Mouse (Mus musculus): ENCODE data around the gene Pdgfa.

Pdgfa gene

DNA sequence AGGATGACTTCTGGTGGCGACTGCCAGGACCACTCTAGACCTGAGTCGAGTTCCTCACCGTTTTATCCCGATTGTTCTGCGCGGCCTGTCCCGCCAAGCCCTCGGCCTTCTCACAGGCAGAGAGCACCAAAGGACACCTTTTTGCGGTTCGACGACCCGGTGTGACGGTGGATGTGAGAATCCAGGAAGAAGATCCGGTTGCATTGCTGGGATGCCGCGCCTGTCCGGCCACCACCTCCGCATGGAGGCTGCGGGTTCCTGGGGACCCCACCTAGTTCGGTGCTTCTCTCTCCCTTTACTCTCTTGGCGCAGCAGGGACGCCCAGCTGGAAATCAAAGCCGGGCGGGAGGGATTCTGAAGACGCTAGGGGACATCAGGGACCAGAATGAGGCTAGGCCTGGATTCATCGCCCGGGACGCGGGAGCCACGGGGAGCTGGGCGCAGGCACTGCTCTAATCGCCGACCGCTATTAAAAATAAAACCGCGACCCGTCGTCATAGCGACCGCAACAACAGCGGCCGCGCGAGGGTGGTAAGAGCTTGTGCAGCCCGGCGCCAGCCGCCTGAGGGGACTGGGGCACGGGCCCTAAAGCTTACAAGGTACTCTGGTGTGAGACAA is at the start of gene Pdgfa:
TSS of gene Pdgfa (minus strand) at position 200 of the 618 bp plus-strand sequence.
- no peak for DNase-seq (ENCODE audit: low spot score in 2 of 2)

DNA sequence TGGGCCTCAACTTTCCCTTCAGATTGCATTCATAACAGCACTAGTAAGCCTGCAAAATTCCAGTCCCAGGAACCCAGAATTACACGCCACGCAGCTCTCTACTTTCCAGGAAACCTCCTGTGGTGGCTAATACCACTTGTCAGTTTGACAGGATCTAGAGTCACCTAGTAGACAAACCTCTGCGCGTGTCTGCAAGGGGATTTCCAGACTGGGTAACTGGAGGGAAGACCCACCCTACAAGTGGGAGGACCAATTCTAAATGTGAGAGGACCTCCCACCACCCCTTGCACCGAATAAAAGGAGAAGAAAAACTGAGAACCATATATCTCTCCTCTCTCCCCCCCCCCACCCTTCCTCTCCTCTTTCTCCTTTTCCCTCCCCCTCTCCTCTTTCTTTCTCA is 49.5 kb upstream of the Pdgfa start:
- no peak for DNase-seq (ENCODE audit: low spot score in 2 of 2)

DNA sequence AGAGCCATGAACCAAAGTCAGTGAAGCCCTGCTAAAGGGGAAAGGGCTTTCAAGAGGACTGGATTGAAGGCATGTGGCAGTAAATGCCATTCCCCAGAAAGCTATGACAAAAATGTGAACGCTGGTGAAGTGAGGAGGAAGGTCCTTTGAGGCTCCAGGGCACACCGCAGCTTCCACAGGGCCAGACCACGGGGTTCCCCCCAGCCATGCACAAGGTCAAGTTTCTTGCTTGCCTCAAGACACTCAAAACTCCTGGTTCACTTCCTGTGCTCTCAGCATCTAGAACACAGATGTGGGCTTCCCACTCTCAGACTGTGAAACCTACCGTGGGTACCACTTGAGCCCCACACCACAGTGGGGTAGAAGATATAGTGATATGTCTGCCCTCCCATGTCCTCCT is 46.4 kb upstream of the Pdgfa start:
- DNase-seq (ENCODE audit: low spot score in 2 of 2) = no peak

- no peak for DNase-seq (ENCODE audit: low spot score in 2 of 2)
Measured at GRCm38 (mm10) chr5:139042299-139042698, 45.1 kb upstream of the Pdgfa start.

DNA sequence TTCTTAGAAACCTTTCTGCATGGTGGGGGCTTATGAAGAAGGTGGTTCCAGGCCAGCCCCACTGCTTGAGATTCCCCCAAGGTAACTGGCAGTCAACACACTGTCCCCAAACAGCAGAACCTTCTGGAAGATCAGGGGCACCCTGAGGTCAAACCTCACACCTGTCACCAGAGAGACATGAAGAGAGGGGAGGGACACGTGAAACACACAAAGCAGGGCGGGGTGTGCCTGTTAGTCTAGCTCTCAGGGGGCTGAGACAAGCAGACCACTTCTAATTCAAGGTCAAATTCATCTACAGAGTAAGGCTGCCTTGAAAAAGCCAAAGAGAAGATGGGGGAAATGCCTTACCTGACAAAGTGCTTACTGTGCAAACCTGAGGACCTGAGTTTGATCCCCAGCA is 38.0 kb upstream of the Pdgfa start:
- no peak for DNase-seq (ENCODE audit: low spot score in 2 of 2)

- DNase-seq (ENCODE audit: low spot score in 2 of 2) = no peak
Measured at GRCm38 (mm10) chr5:139034746-139035145, 37.6 kb upstream of the Pdgfa start.

DNA sequence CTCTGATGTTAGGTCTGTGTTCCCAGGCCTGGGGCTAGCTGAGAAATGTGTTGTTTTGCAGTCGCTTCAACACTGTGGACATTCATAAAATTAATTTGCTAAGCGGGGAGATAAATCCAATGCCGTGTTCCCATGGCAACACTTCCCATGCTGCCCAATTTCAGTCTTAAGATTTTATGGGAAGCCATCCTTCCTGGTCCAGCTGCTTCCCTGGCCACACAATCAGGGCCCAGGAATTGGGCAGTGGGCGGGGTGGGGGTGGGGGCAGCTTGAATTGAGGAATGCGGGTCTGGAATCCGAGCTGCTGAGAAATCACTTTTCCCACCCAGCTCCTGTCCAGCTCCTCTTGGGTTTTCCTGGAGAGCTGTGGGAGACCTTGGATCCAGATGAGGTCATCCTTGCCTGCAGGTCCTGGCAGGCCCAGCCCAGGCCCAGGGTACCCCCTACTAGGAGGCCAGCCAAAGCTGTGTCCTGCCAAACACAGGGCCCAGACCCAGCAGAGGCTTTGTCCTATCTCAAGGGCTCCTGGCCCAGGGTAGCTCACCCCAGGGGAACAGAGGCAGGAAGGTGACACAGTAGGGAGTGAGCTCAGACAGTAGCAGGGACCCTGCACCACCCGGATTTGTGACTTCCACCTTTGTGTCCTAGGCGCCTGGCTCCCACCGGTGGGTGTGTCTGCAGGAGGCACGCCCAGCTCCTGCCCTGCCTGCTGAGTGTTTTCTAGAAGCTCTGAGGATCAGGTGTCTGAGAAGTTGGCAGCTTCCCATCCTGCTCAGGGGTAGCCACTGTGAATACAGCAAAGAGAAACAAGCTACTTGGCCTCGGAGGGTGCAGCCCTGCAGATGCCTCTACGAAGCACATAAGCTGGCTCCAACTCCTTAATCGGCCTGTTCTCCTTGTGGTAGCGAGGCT is 36.5 kb upstream of the Pdgfa start:
- DNase-seq (ENCODE audit: low spot score in 2 of 2) = no peak

DNA sequence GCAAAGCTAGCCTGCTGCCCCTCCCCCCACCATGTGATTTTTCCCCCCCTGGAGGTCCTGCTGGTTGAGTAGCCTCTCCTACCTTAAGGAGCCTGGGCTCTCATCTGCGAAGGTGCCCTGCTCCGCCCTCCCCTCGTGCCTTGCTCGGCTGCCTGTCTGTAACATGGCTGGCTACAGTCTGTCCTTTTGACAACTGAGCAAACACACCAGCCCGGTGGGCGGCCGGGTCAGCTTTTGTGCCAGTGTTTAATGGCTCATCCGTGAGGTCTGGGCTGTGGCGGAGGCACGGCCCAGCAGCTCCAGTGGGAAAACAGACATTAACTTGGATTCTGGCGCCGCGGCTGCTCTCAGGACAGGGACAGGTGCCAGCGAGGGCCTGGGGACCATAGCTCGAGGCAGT is 30.4 kb upstream of the Pdgfa start:
- DNase-seq (ENCODE audit: low spot score in 2 of 2) = peak in 1 of 2 experiments; percentile 42

GRCm38 (mm10) chr5:139024351-139025105 is 27.4 kb upstream of the Pdgfa start:
- DNase-seq (ENCODE audit: low spot score in 2 of 2) = no peak

- DNase-seq (ENCODE audit: low spot score in 2 of 2) = no peak
Measured at GRCm38 (mm10) chr5:139020595-139020994, 23.4 kb upstream of the Pdgfa start.

GRCm38 (mm10) chr5:139017371-139018124 is 20.4 kb upstream of the Pdgfa start:
- peak in 1 of 2 experiments; percentile 30 for DNase-seq (ENCODE audit: low spot score in 2 of 2)

- no peak for DNase-seq (ENCODE audit: low spot score in 2 of 2)
Measured at GRCm38 (mm10) chr5:139015097-139015496, 17.9 kb upstream of the Pdgfa start.

DNA sequence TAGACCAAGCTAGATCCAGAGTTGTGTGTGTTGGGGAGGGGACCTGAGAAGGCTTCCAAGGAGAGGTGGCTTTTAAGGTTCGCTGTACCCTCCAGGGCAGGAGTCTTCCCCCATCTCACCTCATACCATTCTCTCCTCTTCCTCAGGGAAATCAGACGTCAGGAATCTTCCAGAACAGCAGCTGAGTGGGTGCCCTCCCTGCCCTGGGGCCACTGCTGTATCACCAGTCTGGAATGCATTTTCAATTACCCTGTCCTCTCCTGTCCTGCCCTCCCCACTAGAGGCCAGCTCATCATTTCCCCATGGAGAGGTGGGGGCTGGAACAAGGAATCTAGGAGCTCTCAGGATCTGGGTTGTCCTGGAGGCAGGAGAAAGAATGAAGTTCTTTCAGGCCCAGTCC is 13.5 kb upstream of the Pdgfa start:
- DNase-seq (ENCODE audit: low spot score in 2 of 2) = no peak

DNA sequence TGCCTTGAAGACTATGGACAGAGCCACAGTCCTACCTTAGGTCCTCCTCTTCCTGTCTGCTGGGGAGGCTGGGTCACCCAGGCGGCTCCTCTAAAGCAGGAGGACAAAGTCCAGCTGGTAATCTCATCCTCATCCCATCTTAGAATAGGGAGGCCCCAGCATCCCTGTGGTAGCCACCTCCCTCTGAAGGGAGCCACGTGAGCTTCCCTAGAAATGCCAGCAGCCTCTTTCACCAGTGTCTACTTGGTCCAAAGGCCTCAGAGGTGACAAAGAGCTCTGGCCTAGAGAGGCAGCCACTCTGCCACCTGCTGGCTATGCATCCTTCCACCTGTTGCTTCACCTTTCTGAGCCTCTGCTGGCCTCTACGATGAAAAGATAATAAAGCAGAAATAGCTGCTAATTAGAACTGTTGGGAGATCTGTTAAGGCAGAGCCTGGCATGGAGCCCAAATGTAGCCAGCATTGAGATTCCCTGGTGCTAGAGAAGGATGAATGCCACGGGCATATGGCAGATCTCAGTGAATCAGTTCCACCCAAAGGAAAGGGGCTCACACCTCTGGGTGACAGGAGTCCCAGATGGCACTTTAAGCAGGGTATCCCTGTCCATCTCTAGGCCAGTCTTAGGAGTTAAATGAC is 10.1 kb upstream of the Pdgfa start:
- no peak for DNase-seq (ENCODE audit: low spot score in 2 of 2)

DNA sequence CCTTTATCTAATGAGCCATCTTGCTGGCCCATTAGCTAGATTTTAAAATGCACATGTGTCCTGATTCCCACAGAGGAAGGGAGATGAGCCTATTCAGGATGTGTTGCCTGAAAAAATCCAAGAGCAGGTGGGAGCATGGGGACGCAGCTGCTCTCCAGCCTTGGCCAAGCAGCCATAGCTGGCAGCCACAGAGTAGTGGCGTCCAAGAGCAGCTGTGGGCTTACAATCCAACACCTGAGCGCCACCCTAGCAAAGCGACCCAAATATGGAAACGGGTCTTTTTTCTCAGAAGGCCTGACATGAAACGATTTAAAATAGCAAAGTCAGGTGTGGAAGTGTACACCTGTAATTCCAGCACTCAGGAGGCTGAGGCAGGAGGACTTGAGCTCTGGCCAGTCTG is 7.4 kb upstream of the Pdgfa start:
- no peak for DNase-seq (ENCODE audit: low spot score in 2 of 2)

DNA sequence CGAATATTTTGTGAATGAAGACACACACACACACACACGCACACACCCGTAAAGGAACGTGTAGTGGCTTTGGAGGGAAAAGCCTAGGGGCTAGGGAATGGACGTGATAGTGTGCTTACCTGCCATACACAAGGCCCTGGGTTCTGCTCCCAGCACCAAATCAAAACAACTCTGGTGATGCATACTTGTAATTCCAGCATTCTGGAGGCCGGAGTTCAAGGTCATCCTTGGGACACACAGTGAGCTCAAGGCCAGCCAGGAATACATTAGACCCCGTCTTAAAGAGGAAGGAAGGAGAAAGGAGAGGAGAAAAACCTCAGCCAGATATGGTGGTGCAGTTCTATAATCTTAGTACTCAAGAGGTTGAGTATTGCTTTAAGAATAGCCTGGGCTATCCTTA is 2.5 kb upstream of the Pdgfa start:
- DNase-seq (ENCODE audit: low spot score in 2 of 2) = no peak

GRCm38 (mm10) chr5:138997936-138998580 is 888 bp upstream of the Pdgfa start:
- no peak for DNase-seq (ENCODE audit: low spot score in 2 of 2)

- DNase-seq (ENCODE audit: low spot score in 2 of 2) = peak in 1 of 2 experiments; percentile 54
Measured at GRCm38 (mm10) chr5:138996322-138997073, 672 bp downstream of the Pdgfa start.

DNA sequence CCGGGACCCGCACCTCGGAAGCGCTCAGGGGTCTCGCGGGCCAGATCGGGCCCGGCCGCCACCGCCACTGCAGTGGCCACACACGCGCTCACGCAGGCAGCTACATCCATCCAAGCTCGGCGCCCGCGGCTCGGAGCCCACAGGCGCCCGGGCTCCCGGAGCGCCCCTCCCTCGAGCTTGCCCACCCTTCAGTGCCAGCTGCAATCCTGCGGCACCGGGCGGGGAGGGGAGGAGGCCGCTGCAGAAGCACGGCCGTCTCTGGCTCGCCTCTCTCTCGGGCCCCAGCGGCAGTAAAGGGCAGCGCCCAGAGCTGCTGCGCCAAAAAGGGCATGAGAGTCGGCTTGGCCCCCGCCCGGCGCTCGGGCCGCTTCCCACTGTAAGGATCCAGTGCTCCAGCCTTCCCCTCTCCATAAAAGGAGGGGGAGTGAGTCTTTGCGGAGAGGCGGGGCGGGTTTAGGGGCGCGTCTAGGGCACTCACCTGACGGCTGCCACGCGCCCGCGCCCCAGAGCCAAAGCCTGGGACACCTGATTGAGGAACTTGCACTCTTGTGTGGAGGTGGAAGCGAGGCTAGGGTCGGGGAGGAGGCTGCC is 1.4 kb downstream of the Pdgfa start:
- peak in 1 of 2 experiments; percentile 64 for DNase-seq (ENCODE audit: low spot score in 2 of 2)
